Mouse (Mus musculus) forebrain, embryonic 13.5 days (tissue): ENCODE measurements around the gene Olfr1036. TPM values are rescaled to one million over a fixed set of nuclear protein-coding genes. Genes with fewer than 3 reads are reported as not detected.
"Not testable (repeated sequence)": the region's sequence is repeated elsewhere in the genome, so short reads cannot be mapped to it uniquely, and the experiment has no call there.

Source experiments
- ATAC-seq: fragments of 200-750 bp; cut with Nextera tagmentation; 2 replicates; pipeline ENCODE4 v1.8.0; 2017
- H3K27ac ChIP-seq: fragments of 300-500 bp; sonication (generic); 2 replicates; pipeline ENCODE4 v1.5.1; 2015; ENCODE audit warnings: inconsistent platforms, mild to moderate bottlenecking, moderate library complexity
- H3K27me3 ChIP-seq: fragments of 300-500 bp; sonication (generic); 2 replicates; pipeline ENCODE4 v1.6.1; 2015; ENCODE audit warnings: mild to moderate bottlenecking, inconsistent platforms
- H3K36me3 ChIP-seq: fragments of 300-500 bp; sonication (generic); 2 replicates; pipeline ENCODE4 v1.6.1; 2015; ENCODE audit warnings: mild to moderate bottlenecking, inconsistent platforms; ENCODE audit not compliant: poor library complexity, severe bottlenecking
- H3K4me1 ChIP-seq: fragments of 300-500 bp; sonication (generic); 2 replicates; pipeline ENCODE4 v1.6.1; 2015; ENCODE audit warnings: inconsistent platforms
- H3K4me2 ChIP-seq: fragments of 300-500 bp; sonication (generic); 2 replicates; pipeline ENCODE4 v1.6.1; 2015; ENCODE audit warnings: inconsistent platforms, mild to moderate bottlenecking, moderate library complexity
- H3K4me3 ChIP-seq: fragments of 300-500 bp; sonication (generic); 2 replicates; pipeline ENCODE4 v1.5.1; 2015; ENCODE audit warnings: mild to moderate bottlenecking, inconsistent platforms
- H3K9ac ChIP-seq: fragments of 300-500 bp; sonication (generic); 2 replicates; pipeline ENCODE4 v1.6.1; 2015; ENCODE audit warnings: mild to moderate bottlenecking, inconsistent platforms
- H3K9me3 ChIP-seq: fragments of 300-500 bp; sonication (generic); replicated peaks from 2 replicates; pipeline ENCODE4 v1.6.1; 2016; ENCODE audit warnings: inconsistent platforms
- WGBS: fragments of 180-500 bp; shearing (Covaris S2); methylation state at CpG from one replicate; pipeline ENCODE4 v1.1.7; 2015; 5-methylcytosine and 5-hydroxymethylcytosine counted together
- polyA plus RNA-seq: library from polyadenylated mRNA; unstranded; fragments of >200 nt; fragmentation: Nextera tagmentation; extraction: Ambion mirVana; gene quantifications from 2 replicates; pipeline ENCODE4 v1.2.1, GENCODE M21; 2015

Gene Olfr1036
- not detected in 2 replicates for polyA plus RNA-seq

- ATAC-seq, H3K27me3 ChIP-seq, H3K9me3 ChIP-seq, H3K4me2 ChIP-seq, H3K9ac ChIP-seq, H3K36me3 ChIP-seq, H3K4me3 ChIP-seq, H3K27ac ChIP-seq, H3K4me1 ChIP-seq: not testable (repeated sequence)
These were observed at the start of gene Olfr1036 for GRCm38 (mm10) chr2:86073692-86074091. Gene Olfr1036 (plus strand): TSS chr2:86073992.

- H3K9me3 ChIP-seq = no peaks in the 10 kb centered on the region
These were observed 28.2 kb upstream of the Olfr1036 start, which contains the start of gene Olfr1034 for GRCm38 (mm10) chr2:86045561-86045960. Gene Olfr1034 (plus strand): TSS chr2:86045861.

GRCm38 (mm10) chr2:86050777-86051176 lies 23.0 kb upstream of the Olfr1036 start:
- H3K4me3 ChIP-seq, ATAC-seq, H3K4me1 ChIP-seq, H3K4me2 ChIP-seq, H3K27me3 ChIP-seq, H3K9me3 ChIP-seq, H3K27ac ChIP-seq, H3K36me3 ChIP-seq, H3K9ac ChIP-seq: not testable (repeated sequence)

More at GRCm38 (mm10) chr2:86045561-86045960, 28.2 kb upstream of the Olfr1036 start, which contains the start of gene Olfr1034:
- H3K27ac ChIP-seq = no peak within 1 kb of the TSS
- no peaks in the 10 kb centered on the region for H3K4me1 ChIP-seq
- no peaks in the 10 kb centered on the region for H3K36me3 ChIP-seq
- no peak within 1 kb of the TSS for H3K4me3 ChIP-seq
- no peaks in the 10 kb centered on the region for H3K27me3 ChIP-seq
- no peak within 1 kb of the TSS for H3K9ac ChIP-seq
- no peak for ATAC-seq
- H3K4me2 ChIP-seq = no peak within 1 kb of the TSS

DNA sequence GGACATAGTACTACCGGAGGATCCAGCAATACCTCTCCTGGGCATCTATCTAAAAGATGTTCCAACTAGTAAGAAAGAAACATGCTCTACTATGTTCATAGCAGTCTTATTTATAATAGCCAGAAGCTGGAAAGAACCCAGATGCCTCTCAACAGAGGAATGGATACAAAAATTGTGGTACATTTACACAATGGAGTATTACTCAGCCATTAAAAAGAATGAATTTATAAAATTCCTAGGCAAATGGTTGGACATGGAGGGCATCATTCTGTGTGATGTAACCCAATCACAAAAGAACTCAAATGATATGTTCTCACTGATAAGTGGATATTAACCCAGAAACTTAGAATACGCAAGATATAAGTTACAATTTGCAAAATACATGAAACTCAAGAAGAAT lies 10.0 kb upstream of the Olfr1036 start:
- H3K27me3 ChIP-seq, H3K4me1 ChIP-seq, ATAC-seq, H3K4me3 ChIP-seq, H3K27ac ChIP-seq, H3K9ac ChIP-seq, H3K4me2 ChIP-seq, H3K9me3 ChIP-seq, H3K36me3 ChIP-seq: not testable (repeated sequence)
- 96% methylated on average over 2 of the region's 2 CpGs for WGBS

GRCm38 (mm10) chr2:86070189-86070588 lies 3.6 kb upstream of the Olfr1036 start:
- 97% methylated on average over 8 of the region's 8 CpGs for WGBS
- no peaks in the 10 kb centered on the region for H3K36me3 ChIP-seq

GRCm38 (mm10) chr2:86080478-86080877 lies 6.7 kb downstream of the Olfr1036 start:
- WGBS = 95% methylated on average over 1 of the region's 1 CpGs
- H3K4me2 ChIP-seq = not testable (repeated sequence)

More at GRCm38 (mm10) chr2:86070189-86070588, 3.6 kb upstream of the Olfr1036 start:
- H3K9ac ChIP-seq = no peak overlapping the region
- H3K4me2 ChIP-seq = no peak overlapping the region
- H3K4me1 ChIP-seq = no peaks in the 10 kb centered on the region
- no peaks in the 10 kb centered on the region for H3K27me3 ChIP-seq
- no peak for ATAC-seq
- H3K9me3 ChIP-seq = no peaks in the 10 kb centered on the region
- no peak overlapping the region for H3K27ac ChIP-seq
- H3K4me3 ChIP-seq = no peak overlapping the region

DNA sequence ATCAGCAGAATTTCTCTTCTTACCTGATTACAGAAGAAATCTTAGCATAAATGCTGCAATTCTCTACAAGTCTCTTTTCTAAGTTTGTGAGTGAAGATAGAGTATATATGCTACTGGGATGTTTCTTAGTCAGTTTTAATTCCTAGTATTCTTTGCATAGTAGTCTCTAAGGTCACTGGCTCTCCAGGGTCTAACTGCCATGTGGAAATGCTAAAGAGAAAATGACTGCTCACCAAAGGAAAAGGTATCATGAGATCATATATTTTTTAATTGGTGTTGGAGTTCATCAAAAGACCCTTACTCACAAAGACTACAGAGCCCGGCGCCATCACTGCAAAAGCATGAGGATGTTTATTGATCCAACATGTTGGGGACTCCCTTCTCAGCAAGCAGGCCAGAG lies 13.5 kb downstream of the Olfr1036 start, which contains the start of gene Olfr1037:
Olfr1037 (minus strand) TSS at position 101 of the 400 bp plus-strand sequence.
- no peaks in the 10 kb centered on the region for H3K4me1 ChIP-seq
- no peaks in the 10 kb centered on the region for H3K36me3 ChIP-seq
- 94% methylated on average over 2 of the region's 2 CpGs for WGBS
- H3K27ac ChIP-seq = no peak within 1 kb of the TSS
- no peak within 1 kb of the TSS for H3K9ac ChIP-seq
- no peaks in the 10 kb centered on the region for H3K27me3 ChIP-seq
- no peaks in the 10 kb centered on the region for H3K9me3 ChIP-seq
- H3K4me2 ChIP-seq = no peak within 1 kb of the TSS
- no peak for ATAC-seq
- H3K4me3 ChIP-seq = no peak within 1 kb of the TSS

More at GRCm38 (mm10) chr2:86080478-86080877, 6.7 kb downstream of the Olfr1036 start:
- H3K4me1 ChIP-seq, H3K27ac ChIP-seq, H3K4me3 ChIP-seq, H3K27me3 ChIP-seq, H3K9me3 ChIP-seq, H3K9ac ChIP-seq, ATAC-seq, H3K36me3 ChIP-seq: not testable (repeated sequence)

Other genes starting within 250 kb of the Olfr1036 start
- gene Olfr1019, start 228.5 kb upstream of the Olfr1036 start, polyA plus RNA-seq = not detected in 2 replicates
- not detected in 2 replicates for gene Olfr1020, start 227.0 kb upstream of the Olfr1036 start, polyA plus RNA-seq
- gene Olfr1022, start 205.4 kb upstream of the Olfr1036 start, polyA plus RNA-seq = not detected in 2 replicates
- gene Olfr1023, start 188.4 kb upstream of the Olfr1036 start, polyA plus RNA-seq = not detected in 2 replicates
- not detected in 2 replicates for gene Olfr1024, start 168.9 kb upstream of the Olfr1036 start, polyA plus RNA-seq
- not detected in 2 replicates for gene Olfr1025-ps1, start 158.8 kb upstream of the Olfr1036 start, polyA plus RNA-seq
- gene Olfr1026, start 152.4 kb upstream of the Olfr1036 start, polyA plus RNA-seq = not detected in 2 replicates
- not detected in 2 replicates for gene Olfr1028, start 123.6 kb upstream of the Olfr1036 start, polyA plus RNA-seq
- not detected in 2 replicates for gene Olfr1029, start 100.1 kb upstream of the Olfr1036 start, polyA plus RNA-seq
- gene Olfr1030, start 94.7 kb upstream of the Olfr1036 start, polyA plus RNA-seq = not detected in 2 replicates
- gene Olfr1031, start 83.7 kb upstream of the Olfr1036 start, polyA plus RNA-seq = not detected in 2 replicates
- gene Olfr1032, start 68.5 kb upstream of the Olfr1036 start, polyA plus RNA-seq = not detected in 2 replicates
- gene Olfr1033, start 53.4 kb upstream of the Olfr1036 start, polyA plus RNA-seq = not detected in 2 replicates
- not detected in 2 replicates for gene Olfr1034, start 28.1 kb upstream of the Olfr1036 start, polyA plus RNA-seq
- not detected in 2 replicates for gene Olfr1037, start 13.4 kb downstream of the Olfr1036 start, polyA plus RNA-seq
- not detected in 2 replicates for gene Olfr1039, start 61.9 kb downstream of the Olfr1036 start, polyA plus RNA-seq
- not detected in 2 replicates for gene Olfr1040, start 72.7 kb downstream of the Olfr1036 start, polyA plus RNA-seq
- gene Olfr1042, start 87.8 kb downstream of the Olfr1036 start, polyA plus RNA-seq = not detected in 2 replicates
- gene Olfr1043, start 93.5 kb downstream of the Olfr1036 start, polyA plus RNA-seq = not detected in 2 replicates
- not detected in 2 replicates for gene Olfr1044, start 103.8 kb downstream of the Olfr1036 start, polyA plus RNA-seq
- gene Olfr52, start 111.7 kb downstream of the Olfr1036 start, polyA plus RNA-seq = not detected in 2 replicates
- not detected in 2 replicates for gene Olfr1045, start 129.0 kb downstream of the Olfr1036 start, polyA plus RNA-seq
- not detected in 2 replicates for gene Olfr1046, start 145.3 kb downstream of the Olfr1036 start, polyA plus RNA-seq
- gene Olfr1047, start 157.4 kb downstream of the Olfr1036 start, polyA plus RNA-seq = not detected in 2 replicates
- gene Olfr1048, start 166.3 kb downstream of the Olfr1036 start, polyA plus RNA-seq = not detected in 2 replicates
- gene Olfr1049, start 184.3 kb downstream of the Olfr1036 start, polyA plus RNA-seq = not detected in 2 replicates
- not detected in 2 replicates for gene Olfr1051, start 205.1 kb downstream of the Olfr1036 start, polyA plus RNA-seq
- gene Olfr1052, start 218.5 kb downstream of the Olfr1036 start, polyA plus RNA-seq = not detected in 2 replicates
- gene Olfr1053, start 241.3 kb downstream of the Olfr1036 start, polyA plus RNA-seq = not detected in 2 replicates